Mouse (Mus musculus) B cell, adult 2 months (primary cell): ENCODE data around the gene Zfpm1.

ENCODE experiments used
- DNase-seq, 2 experiments: peaks; one replicate each; pipeline ENCODE4 v3.0.0; 2022

Zfpm1 gene

GRCm38 (mm10) chr8:122329072-122329471 is 47.1 kb downstream of the Zfpm1 start:
- DNase-seq = no peak

GRCm38 (mm10) chr8:122329553-122330239 is 47.8 kb downstream of the Zfpm1 start:
- DNase-seq = no peak

DNA sequence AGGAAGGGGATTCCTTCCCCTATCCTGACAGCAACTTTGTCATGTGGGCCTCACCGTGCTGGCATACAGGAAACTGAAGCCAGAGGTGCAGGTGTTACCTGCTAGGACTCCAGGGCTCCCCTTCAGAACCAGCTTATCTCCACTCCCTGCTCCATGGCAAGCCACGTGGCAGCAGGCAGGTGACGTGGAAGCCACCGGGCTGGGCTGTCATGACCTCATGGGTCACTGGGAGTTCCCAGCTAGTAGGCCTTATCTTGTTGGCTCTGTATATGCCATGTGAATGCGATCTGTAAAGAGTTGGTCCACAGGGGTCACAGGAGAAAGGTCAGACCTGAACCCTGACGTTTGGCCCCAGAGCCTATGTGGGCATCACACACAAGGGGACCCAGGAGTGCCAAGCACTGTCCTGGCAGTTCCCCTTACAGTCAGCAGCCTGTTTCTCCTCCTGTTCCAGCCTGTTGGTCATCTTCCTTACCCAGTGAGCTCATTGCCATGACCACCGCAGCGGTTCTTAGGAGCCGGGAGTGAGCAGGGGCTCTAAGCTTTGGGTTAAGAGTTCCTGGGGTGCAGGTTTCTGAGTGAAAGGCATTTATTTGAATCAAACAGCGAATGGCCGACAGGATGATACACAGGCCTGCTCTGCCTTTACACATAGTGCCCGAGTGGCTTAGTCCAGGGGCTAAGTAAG is 48.6 kb downstream of the Zfpm1 start:
- no peak for DNase-seq

DNA sequence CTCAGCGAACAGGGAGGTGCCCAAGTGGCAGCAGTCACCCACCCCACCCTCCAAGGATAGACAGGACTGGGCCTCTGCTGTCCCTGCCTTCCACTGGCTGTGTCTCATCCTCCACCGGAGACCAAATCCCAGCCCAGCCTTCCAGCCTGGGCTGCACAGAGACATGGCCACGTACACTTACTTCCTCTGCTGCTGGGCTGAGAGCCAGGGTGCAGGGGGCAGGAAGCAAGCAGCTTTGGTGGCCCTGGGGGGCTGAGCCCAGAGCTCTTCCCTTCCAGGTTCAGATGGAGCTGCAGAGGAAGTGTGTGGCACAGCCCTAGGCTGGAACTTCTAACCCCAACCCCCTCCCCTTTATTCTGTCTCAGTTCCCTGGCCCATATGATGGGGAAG is 49.2 kb downstream of the Zfpm1 start:
- DNase-seq = no peak

DNA sequence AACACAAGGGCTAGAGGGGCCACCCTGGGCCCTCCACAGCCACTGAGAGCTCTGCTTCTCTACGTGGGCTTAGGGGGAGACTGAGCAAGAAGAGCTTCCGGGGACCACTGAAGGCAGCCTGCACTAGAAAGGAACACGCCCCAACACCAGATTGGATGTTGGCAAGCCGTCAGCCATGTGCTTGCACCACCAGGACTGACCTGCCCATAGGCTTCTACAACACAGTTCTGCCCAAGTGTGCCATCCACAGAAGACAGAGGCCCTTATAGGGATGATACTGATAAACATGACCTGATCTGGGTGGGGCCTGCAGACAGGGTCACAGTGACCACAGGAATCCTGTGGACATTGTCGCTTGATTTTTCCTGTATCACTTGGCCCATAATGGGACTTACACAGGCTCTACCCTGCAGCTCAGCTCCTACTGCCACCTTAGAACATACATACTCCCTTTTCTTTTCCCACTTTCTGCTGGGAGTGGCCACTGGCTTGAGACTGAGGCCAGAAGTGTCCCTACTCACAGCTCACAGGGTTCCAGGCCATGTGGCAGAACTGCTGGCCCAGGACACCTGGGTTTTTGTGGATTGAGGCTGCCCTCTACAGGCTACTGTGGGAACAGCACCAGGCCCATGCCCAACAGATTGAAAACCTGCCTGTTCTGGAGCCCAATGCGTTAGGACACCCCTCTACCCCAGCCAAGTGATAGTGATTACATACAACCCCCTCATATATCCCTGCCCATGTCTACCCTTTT is 51.0 kb downstream of the Zfpm1 start:
- peak; percentile 91 for DNase-seq

- no peak for DNase-seq
Measured at GRCm38 (mm10) chr8:122333531-122333930, 51.6 kb downstream of the Zfpm1 start.

GRCm38 (mm10) chr8:122334791-122335490 is 53.0 kb downstream of the Zfpm1 start:
- no peak for DNase-seq

GRCm38 (mm10) chr8:122335638-122336250 is 53.8 kb downstream of the Zfpm1 start:
- DNase-seq = no peak

GRCm38 (mm10) chr8:122336251-122336910 is 54.4 kb downstream of the Zfpm1 start:
- DNase-seq = no peak

- DNase-seq = no peak
Measured at GRCm38 (mm10) chr8:122338852-122339251, 56.9 kb downstream of the Zfpm1 start.

DNA sequence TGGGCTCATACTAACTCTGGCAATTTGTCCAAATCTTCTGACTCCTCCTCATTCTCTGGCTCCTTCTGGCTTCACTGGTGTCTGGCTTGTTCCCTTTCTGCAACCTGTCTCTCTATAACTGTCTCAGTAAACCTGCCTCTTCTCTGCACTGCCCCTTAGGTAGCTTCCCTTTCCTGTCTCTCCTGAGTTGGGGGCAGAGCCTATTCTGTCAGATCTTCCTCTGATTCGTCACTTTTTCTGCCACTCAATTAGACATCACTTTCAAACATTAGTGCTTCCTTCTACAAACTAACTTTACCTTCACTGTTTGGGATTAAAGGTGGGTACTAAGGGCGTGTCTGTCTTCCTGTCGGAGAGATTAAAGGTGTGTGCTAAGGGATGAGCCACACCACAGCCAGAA is 58.8 kb downstream of the Zfpm1 start:
- no peak for DNase-seq

DNA sequence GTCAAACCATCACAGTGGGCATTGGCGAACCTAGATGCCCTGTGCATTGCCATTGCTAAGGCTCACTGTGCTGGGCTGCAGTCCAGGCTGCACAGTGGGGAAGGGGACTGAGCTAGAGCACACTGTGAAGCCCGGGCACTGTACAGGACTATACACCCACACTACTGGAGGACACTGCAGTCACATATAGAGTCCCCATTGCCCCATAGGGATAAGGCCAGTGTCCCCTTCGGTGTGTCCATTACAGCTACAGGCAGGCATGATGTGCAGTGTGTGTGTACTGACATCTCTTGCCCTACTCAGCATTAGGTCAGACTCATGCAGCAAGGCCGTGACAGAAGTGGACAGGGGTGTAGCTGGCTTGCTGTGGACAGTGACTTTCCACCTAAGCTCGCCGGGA is 59.8 kb downstream of the Zfpm1 start:
- no peak for DNase-seq

GRCm38 (mm10) chr8:122342362-122342761 is 60.4 kb downstream of the Zfpm1 start:
- no peak for DNase-seq

DNA sequence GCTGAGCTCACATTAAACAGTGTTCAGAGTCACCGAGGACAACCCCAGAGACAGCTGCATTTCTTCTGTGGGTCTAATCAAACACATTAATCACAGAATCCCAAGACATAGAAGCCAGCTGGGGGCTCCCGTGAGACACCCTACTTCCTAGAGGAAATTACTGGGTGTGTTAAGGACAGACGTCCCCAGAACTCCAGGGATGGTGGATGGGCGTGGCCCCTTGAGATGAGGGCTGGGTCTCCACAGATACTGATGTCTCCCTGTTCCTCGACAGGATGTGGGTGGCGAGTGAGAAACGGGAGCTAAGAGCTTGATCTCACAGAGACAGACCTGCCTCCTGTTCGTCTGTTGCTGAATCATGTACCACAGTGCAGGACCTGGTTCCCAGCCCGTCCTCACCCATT is 60.9 kb downstream of the Zfpm1 start:
- DNase-seq = peak; percentile 14 to 23

DNA sequence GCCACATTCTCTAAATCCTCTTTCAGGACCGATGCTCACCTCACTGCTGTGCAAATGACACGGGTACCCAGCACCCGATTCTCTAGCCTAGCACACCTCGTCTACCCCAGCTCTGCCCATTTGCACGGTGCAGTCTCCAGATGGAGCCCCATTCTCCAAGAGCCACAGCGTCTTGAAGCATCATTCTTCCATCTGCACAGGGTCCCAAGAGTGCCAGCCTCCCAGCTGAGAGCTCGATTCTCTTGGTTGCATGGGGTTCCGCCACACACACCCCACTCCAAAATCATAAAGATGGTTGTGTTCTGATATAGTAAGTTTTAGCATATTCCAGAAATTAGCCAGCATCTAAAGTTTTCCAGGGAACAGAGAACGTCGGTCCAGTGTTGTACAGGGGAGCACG is 61.4 kb downstream of the Zfpm1 start:
- no peak for DNase-seq

DNA sequence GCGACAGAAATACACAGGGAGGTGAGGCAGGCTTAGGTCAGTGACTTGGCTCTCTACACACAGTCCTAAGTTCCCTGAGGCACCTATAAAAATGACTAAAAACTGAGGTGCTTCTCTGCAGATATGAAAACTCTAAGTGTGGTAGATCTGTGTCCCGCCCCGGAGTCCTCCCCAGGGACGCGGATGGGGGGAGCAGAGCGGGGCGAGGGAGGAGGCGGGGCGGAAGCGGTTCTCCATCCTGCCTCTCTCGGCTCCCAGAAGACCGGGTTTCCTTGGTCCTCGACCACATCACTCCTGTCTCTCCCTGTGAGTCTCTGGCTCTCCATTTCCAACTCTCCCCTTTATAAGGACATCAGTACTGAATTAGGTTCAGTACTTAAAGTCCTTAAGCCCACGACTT is 61.8 kb downstream of the Zfpm1 start:
- peak; percentile 45 to 56 for DNase-seq

GRCm38 (mm10) chr8:122344219-122344618 is 62.3 kb downstream of the Zfpm1 start:
- no peak for DNase-seq

- DNase-seq = peak; percentile 25 to 29
Measured at GRCm38 (mm10) chr8:122345181-122346095, 63.5 kb downstream of the Zfpm1 start.

DNA sequence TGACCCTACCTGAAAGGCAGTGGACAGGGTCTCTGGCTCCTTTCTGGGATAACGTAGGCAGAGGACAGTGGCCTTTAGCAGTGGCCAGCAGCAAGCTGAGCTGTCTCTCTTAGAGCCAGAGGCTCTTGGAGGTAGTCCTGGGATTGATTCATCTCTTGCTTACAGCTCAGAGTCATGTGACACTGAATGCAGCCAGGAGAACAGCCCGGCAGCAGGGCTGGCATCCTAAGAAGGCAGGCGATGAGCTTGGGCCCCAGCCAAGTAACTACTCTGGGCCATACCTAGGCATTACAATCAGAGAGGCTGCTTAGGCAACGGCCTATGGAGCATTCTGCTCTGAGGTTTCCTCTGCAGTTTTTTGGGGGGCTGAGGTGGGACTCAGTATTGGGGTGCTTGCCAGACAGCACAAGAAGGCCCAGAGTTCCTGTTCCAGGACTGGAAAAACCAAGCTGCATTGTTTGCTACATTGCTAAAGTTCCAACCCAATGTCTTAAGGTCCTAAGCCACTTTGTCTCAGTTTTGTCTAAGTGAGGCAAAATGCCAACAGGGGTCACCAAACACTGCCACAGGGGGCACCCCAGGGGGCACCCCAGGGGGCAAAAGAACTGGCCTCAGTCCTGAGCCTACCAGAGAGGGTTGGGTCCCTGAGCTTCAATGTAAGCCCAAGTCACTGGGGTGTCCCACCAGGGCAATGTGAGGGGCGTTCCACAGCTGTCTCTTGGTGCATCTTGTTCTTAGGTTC is 66.0 kb downstream of the Zfpm1 start:
- DNase-seq = no peak
